Mouse (Mus musculus): Measurements from ENCODE around the gene Pdzd8. TPM values are rescaled to one million over a fixed set of nuclear protein-coding genes. Genes with fewer than 3 reads are reported as not detected.

Gene Pdzd8
- polyA plus RNA-seq (2015; fragmentation: Nextera tagmentation; extraction: Ambion mirVana), result 8.4 and 9.4 TPM in 2 replicates

DNA sequence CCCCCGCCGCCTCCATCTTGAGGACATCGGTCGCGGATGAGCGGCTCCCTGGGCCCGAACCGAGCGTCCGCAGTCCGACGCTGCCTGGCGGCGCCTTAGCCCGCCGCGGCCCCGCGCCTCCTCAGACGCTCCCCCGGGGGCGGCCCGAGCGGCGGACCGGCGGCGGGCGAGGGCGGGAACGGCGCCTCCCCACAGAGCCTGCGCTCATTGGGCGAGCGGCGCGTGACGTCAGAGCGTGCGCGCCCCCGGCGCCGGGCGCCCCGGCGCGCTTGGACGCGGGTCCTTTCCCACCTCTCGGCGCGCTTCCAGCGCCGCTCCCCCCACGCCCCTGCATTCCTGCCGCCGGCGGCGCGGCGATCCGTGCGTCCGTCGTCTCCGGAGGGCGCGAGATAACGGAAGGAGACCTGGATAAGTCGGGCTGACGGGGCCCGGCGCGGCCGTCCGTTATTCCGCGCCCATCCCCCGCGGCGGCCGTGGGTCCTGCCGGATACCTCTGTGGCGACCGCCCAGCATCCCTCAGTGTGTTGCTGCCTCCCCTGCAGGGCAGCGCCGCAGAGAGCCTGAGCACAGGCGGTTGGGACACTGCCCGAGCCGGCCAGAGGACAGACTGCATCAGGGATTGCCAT lies at the start of gene Pdzd8:
TSS of gene Pdzd8 (minus strand) at position 123 of the 626 bp plus-strand sequence.
- ATAC-seq, result peak; percentile 95
- peak within 1 kb of the TSS; percentile 97 for H3K27ac ChIP-seq (ENCODE audit: low read depth, low read length)
- under 1% methylated on average over 57 of the region's 91 CpGs for WGBS

DNA sequence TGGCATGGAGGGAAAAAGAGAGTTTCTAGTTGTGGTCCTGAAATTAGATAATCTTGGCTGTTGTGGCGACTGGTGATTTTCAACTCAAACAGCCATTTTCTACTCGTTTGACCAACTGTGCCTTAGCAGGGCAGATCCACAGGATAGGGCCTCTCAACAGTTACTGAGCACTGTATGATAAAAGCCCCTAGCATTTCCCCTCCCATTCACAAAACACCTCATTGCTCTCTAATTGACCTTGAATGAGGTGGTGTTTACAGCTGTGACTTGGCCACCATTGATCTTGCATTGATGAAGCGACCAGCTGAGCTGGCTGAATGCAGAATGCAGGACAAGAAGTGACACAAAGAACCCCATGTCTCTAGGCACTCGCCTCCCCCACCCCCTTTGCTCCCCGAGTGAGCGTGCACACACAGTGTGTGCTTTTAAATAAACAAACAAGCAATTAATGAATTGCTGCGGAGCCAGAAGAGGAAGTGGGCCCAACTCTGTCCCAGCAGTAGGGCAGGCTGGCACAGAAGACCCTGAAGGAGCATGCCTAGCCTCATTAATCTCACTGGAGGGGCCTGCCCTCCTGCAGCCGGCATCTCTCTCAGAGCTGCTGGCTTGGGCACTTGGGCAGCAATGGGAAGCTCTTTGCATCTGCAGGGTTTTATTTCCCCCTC lies 48.3 kb upstream of the Pdzd8 start:
- H3K9ac ChIP-seq (ENCODE audit: low read depth, low read length), result no peak overlapping the region
- H3K4me1 ChIP-seq (ENCODE audit: control insufficient read depth, insufficient read depth, low read depth, low read length), result peaks cover 5% of the 10 kb centered on the region; the same call in 1 of the 2 replicates
- H3K4me2 ChIP-seq (ENCODE audit: low read length), result no peak overlapping the region
- H3K9me3 ChIP-seq (ENCODE audit: control insufficient read depth, low read length), result no peaks in the 10 kb centered on the region
- H3K4me3 ChIP-seq (ENCODE audit: low read length), result no peak overlapping the region
- peaks cover 8% of the 10 kb centered on the region; the same call in 1 of the 2 replicates for H3K27me3 ChIP-seq (replicated peaks; ENCODE audit: control insufficient read depth, insufficient read depth, low read length)
- no peak overlapping the region for H3K27ac ChIP-seq (ENCODE audit: low read depth, low read length)
- WGBS, result 19% methylated on average over 8 of the region's 8 CpGs
- ATAC-seq, result peak; percentile 95
- no peaks in the 10 kb centered on the region for H3K36me3 ChIP-seq (ENCODE audit: control insufficient read depth, insufficient read depth, low read length)

More for the DNA sequence above, at the start of gene Pdzd8:
- Histone ChIP-seq H3K4me3 (ENCODE audit: low read length) (peak within 1 kb of the TSS; percentile 95), H3K4me1 (ENCODE audit: control insufficient read depth, insufficient read depth, low read depth, low read length) (peaks cover 24% of the 10 kb centered on the region), H3K36me3 (ENCODE audit: control insufficient read depth, insufficient read depth, low read length) (no peaks in the 10 kb centered on the region), H3K9ac (ENCODE audit: low read depth, low read length) (peak within 1 kb of the TSS; percentile 95), H3K9me3 (ENCODE audit: control insufficient read depth, low read length) (no peaks in the 10 kb centered on the region), H3K4me2 (ENCODE audit: low read length) (peak within 1 kb of the TSS; percentile 99), H3K27me3 (replicated peaks; ENCODE audit: control insufficient read depth, insufficient read depth, low read length) (no peaks in the 10 kb centered on the region)

DNA sequence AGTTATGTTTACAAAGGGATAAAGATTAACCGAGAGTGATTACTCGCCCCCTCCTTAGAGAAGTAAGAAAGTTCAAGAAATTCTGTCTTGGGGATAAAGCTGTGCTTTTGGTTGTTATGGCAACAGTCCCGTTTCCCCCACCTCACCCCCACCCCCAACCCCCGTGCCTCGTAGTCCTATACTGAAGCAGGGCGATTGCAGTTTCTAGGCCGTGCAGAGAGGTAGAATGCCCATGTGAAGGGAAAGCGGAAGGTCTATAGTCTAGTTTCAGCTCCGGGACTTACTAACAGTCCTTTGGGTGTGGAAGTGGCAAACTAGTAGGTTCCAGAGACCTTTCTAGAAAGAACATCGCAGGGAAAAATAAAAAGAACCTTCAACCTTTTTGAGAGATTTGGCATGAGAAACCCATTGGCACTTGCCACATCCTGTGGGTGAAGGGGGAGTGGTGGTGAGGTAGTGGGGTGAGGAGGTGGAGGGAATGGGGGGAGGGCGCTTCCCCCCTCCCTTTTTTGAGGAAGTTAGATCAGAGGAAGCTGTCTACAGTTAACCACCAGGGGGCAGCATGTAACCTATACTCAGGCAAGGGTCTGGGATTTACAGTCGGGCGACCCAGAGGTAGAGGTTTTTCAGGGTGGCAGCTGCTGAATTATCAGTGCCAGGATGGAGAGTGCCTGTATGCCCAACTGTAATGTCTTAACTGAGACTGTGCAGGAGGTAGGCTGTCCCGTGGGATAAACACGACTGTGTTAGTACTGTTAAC lies 43.4 kb upstream of the Pdzd8 start:
- peaks cover 8% of the 10 kb centered on the region; the same call in 1 of the 2 replicates for H3K27me3 ChIP-seq (replicated peaks; ENCODE audit: control insufficient read depth, insufficient read depth, low read length)
- WGBS, result 13% methylated on average over 15 of the region's 15 CpGs
- no peak overlapping the region for H3K9ac ChIP-seq (ENCODE audit: low read depth, low read length)
- H3K4me3 ChIP-seq (ENCODE audit: low read length), result no peak overlapping the region
- peak overlapping the region; percentile 39 for H3K4me2 ChIP-seq (ENCODE audit: low read length)
- H3K9me3 ChIP-seq (ENCODE audit: control insufficient read depth, low read length), result no peaks in the 10 kb centered on the region
- H3K4me1 ChIP-seq (ENCODE audit: control insufficient read depth, insufficient read depth, low read depth, low read length), result peaks cover 7% of the 10 kb centered on the region
- H3K36me3 ChIP-seq (ENCODE audit: control insufficient read depth, insufficient read depth, low read length), result no peaks in the 10 kb centered on the region
- H3K27ac ChIP-seq (ENCODE audit: low read depth, low read length), result no peak overlapping the region
- peak; percentile 48; the same call in 1 of the 2 replicates for ATAC-seq

DNA sequence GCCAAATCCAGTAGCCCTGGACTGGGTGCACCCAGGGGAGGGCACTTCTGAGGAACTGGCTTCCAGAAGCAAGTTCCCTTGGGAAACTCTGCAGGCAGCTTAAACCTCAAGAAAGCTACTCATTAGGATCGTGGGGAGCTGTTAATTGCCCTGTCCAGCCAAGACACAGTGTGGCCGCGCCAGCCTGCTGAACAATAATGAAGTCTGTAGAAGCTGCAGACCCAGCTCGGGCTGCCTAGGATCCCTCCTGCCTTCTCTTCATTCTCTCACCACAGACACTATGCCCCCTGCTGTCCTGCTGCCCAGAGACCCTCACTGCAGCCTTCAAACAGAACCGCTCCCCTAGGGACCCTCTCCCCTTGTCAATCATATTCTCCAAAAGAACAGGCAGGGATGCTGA lies 42.8 kb upstream of the Pdzd8 start:
- no peak overlapping the region for H3K9ac ChIP-seq (ENCODE audit: low read depth, low read length)
- peaks cover 8% of the 10 kb centered on the region; the same call in 1 of the 2 replicates for H3K27me3 ChIP-seq (replicated peaks; ENCODE audit: control insufficient read depth, insufficient read depth, low read length)
- H3K4me1 ChIP-seq (ENCODE audit: control insufficient read depth, insufficient read depth, low read depth, low read length), result peaks cover 5% of the 10 kb centered on the region
- H3K4me3 ChIP-seq (ENCODE audit: low read length), result no peak overlapping the region
- 7% methylated on average over 5 of the region's 5 CpGs for WGBS
- H3K4me2 ChIP-seq (ENCODE audit: low read length), result peak overlapping the region; percentile 39
- no peaks in the 10 kb centered on the region for H3K9me3 ChIP-seq (ENCODE audit: control insufficient read depth, low read length)
- H3K36me3 ChIP-seq (ENCODE audit: control insufficient read depth, insufficient read depth, low read length), result no peaks in the 10 kb centered on the region
- peak; percentile 37; the same call in 1 of the 2 replicates for ATAC-seq
- H3K27ac ChIP-seq (ENCODE audit: low read depth, low read length), result no peak overlapping the region

DNA sequence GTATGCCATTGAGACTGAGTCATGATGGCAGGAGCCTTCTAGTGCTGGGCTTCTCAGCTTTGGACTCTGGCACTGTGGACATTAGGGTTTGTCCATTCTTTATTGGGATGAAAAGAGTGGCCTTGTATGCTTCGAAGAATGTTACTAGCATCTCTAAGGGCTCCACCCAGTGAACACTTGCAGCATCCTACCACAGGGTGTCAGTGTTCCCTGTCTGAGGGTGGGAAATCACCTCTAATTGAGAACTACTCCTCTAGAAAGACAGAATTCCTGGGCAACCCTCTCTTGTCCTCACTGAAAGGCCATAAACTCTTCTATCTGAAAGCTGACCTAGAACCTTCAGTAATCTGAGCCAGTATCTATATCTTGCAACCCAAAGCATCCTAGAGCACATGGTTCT lies 41.6 kb upstream of the Pdzd8 start:
- no peaks in the 10 kb centered on the region for H3K36me3 ChIP-seq (ENCODE audit: control insufficient read depth, insufficient read depth, low read length)
- H3K4me2 ChIP-seq (ENCODE audit: low read length), result no peak overlapping the region
- H3K9ac ChIP-seq (ENCODE audit: low read depth, low read length), result no peak overlapping the region
- ATAC-seq, result no peak
- 64% methylated on average over 1 of the region's 1 CpGs for WGBS
- no peak overlapping the region for H3K27ac ChIP-seq (ENCODE audit: low read depth, low read length)
- H3K4me1 ChIP-seq (ENCODE audit: control insufficient read depth, insufficient read depth, low read depth, low read length), result peaks cover 5% of the 10 kb centered on the region
- H3K9me3 ChIP-seq (ENCODE audit: control insufficient read depth, low read length), result no peaks in the 10 kb centered on the region
- H3K4me3 ChIP-seq (ENCODE audit: low read length), result no peak overlapping the region
- peaks cover 7% of the 10 kb centered on the region; the same call in 1 of the 2 replicates for H3K27me3 ChIP-seq (replicated peaks; ENCODE audit: control insufficient read depth, insufficient read depth, low read length)

DNA sequence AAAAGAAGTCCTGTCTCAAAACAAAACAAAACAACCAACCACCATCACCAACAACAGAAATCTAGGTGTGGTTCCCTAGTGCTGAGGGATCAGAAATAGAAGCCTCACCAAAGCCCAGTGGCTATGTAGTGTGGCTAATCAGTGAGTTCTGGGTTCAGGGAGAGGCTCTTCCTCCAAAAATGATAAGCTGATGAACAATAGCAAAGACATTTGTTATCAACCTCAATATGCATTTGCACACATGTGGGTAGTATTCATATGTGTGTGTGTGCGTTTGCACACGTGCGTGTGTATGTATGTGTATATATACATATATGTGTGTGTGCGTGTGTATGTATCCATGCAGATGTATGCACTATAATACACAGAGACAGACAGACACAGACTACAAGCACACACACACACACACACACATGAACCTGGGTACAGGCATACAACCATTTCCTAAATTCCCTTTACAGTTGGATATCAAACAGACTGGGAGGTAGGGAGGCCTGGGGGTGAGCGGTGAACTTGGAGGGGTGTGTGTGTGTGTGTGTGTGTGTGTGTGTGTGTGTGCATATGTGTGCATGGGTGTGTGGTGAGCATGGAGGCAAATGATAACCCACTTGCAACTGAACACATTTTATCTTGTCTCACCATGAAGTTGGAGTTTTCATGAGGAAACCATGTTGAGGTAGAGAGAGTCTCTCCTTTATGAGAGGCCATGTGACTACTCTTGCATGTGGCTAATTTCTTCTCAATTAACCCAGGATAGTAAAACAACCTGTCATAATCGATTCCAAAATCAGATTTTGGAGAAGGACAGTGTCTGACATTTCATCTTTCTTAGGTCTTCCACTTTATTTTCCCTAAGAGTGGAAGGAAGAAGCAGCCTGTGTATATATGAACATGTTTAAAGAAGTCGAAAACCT lies 39.3 kb upstream of the Pdzd8 start:
- H3K27ac ChIP-seq (ENCODE audit: low read depth, low read length), result no peak overlapping the region
- no peak overlapping the region for H3K4me3 ChIP-seq (ENCODE audit: low read length)
- no peak for ATAC-seq
- H3K27me3 ChIP-seq (replicated peaks; ENCODE audit: control insufficient read depth, insufficient read depth, low read length), result no peaks in the 10 kb centered on the region
- no peaks in the 10 kb centered on the region for H3K9me3 ChIP-seq (ENCODE audit: control insufficient read depth, low read length)
- H3K36me3 ChIP-seq (ENCODE audit: control insufficient read depth, insufficient read depth, low read length), result no peaks in the 10 kb centered on the region
- H3K9ac ChIP-seq (ENCODE audit: low read depth, low read length), result no peak overlapping the region
- H3K4me2 ChIP-seq (ENCODE audit: low read length), result no peak overlapping the region
- peaks cover 5% of the 10 kb centered on the region for H3K4me1 ChIP-seq (ENCODE audit: control insufficient read depth, insufficient read depth, low read depth, low read length)
- 91% methylated on average over 7 of the region's 7 CpGs for WGBS

DNA sequence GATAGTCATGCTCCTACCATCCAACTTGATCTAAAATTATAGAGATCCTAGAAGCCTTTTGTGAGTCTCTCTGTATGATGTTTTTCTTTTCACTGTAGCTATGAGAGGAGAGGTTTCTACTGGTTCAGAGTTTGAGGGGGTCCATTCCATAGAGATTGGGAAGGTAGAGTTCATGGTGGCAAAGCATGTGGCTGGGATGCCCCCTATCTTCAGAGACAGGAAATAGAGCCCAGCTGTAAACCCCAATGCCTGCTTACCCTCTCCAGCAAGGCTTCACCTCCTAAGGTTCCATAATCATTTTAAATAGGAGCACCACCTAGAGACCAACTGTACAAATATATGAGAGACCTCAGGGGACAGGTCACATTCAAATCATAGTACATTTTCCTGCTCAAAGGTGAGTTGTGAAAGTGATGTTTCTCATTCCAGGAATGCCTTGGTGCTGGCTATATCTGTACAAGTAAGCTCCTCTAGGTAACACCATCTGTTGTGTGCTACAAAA lies 36.9 kb upstream of the Pdzd8 start:
- no peak overlapping the region for H3K4me2 ChIP-seq (ENCODE audit: low read length)
- H3K9ac ChIP-seq (ENCODE audit: low read depth, low read length), result no peak overlapping the region
- no peaks in the 10 kb centered on the region for H3K9me3 ChIP-seq (ENCODE audit: control insufficient read depth, low read length)
- H3K27ac ChIP-seq (ENCODE audit: low read depth, low read length), result no peak overlapping the region
- no peaks in the 10 kb centered on the region for H3K4me1 ChIP-seq (ENCODE audit: control insufficient read depth, insufficient read depth, low read depth, low read length)
- H3K36me3 ChIP-seq (ENCODE audit: control insufficient read depth, insufficient read depth, low read length), result no peaks in the 10 kb centered on the region
- H3K27me3 ChIP-seq (replicated peaks; ENCODE audit: control insufficient read depth, insufficient read depth, low read length), result no peaks in the 10 kb centered on the region
- no peak for ATAC-seq
- no peak overlapping the region for H3K4me3 ChIP-seq (ENCODE audit: low read length)

DNA sequence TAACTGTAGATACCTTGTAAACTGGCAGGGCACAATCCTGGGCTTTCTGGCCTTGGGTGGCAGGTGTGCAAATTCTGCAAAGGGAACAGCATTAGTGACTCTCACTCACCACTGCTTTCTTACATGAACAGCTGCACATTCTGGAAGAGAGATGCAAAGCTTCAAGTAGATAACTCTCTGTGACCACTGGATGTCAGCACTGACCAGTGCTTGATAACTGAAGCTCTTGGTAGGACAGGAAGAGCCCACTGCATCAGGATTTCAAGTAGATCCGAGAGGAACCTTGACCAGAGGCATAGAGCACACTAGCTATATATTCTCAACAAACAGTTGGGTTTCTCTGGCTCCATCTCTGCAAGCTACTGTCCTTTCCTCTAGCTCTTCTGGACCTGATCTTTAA lies 34.4 kb upstream of the Pdzd8 start:
- 43% methylated on average over 1 of the region's 1 CpGs for WGBS
- no peaks in the 10 kb centered on the region for H3K27me3 ChIP-seq (replicated peaks; ENCODE audit: control insufficient read depth, insufficient read depth, low read length)
- ATAC-seq, result no peak
- peaks cover 7% of the 10 kb centered on the region; the same call in 1 of the 2 replicates for H3K9me3 ChIP-seq (ENCODE audit: control insufficient read depth, low read length)
- H3K27ac ChIP-seq (ENCODE audit: low read depth, low read length), result no peak overlapping the region
- no peak overlapping the region for H3K4me2 ChIP-seq (ENCODE audit: low read length)
- H3K36me3 ChIP-seq (ENCODE audit: control insufficient read depth, insufficient read depth, low read length), result no peaks in the 10 kb centered on the region
- no peak overlapping the region for H3K9ac ChIP-seq (ENCODE audit: low read depth, low read length)
- H3K4me3 ChIP-seq (ENCODE audit: low read length), result no peak overlapping the region
- H3K4me1 ChIP-seq (ENCODE audit: control insufficient read depth, insufficient read depth, low read depth, low read length), result no peaks in the 10 kb centered on the region

Measured in hindbrain, embryonic 16.5 days (tissue).